Mouse (Mus musculus): ENCODE measurements at regions not wholly inside any gene's neighbourhood (a gene's known extent, or its start where the extent isn't known, plus 50 kb on each side); places are given as distances from the start of the nearest gene placed in this dataset.

DNA sequence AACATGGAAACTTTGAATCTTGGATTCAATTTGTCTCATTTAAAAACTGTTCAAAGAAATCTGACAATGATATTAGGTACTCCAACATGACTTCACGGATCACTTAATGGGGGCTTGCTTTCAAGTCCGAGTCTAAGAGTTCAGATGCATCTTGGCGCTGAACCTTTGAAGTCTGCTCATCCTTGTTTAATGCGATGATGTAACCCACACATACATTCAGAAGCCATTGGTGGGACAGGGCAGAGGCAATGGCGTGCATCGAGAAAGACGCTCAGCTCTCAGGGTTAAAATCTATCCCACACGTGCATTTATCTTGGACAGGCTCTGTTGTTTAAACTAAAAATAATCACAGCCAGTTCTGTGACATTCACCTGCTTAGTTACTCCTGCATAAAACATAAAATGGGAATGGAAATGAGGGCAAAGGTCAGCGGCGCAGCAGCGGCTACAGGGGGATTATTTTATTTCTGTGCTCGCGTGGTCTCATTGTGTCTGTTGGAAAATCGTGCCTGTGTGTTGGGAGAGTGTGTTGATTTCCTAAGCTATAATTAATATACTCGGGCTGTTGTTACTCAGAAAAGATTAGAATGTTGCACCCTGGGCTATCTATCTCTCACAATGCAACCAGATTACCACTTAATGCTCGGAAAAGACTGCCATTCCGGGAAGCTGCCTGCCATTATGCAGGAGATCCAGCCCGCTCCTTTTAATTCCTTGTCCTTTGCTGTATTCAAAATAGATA, 754.5 kb downstream of the Nedd1 start:
- H3K4me2 ChIP-seq (ENCODE audit: low read depth, low read length, poor library complexity, severe bottlenecking), result peak overlapping the region; percentile 19; the same call in 1 of the 2 replicates
- TF ChIP-seq CTCF (IDR thresholded peaks at IDR 0.05), result no peak
- H3K4me3 ChIP-seq (ENCODE audit: low read depth, low read length), result no peak overlapping the region
- DNase-seq (ENCODE audit: low spot score) (no peak), ATAC-seq (ENCODE audit: low FRiP score) (no peak)
- H3K4me1 ChIP-seq (ENCODE audit: insufficient read depth, low read length), result no peaks in the 10 kb centered on the region
- 45% methylated on average over 18 of the region's 18 CpGs for WGBS
- no peak overlapping the region for H3K27ac ChIP-seq (ENCODE audit: low read depth, low read length)
- no peaks in the 10 kb centered on the region for H3K9me3 ChIP-seq (ENCODE audit: low read length)
- H3K9ac ChIP-seq (replicated peaks; ENCODE audit: low read length, poor library complexity, severe bottlenecking), result no peak overlapping the region; the same call in 1 of the 2 replicates
- H3K27me3 ChIP-seq (ENCODE audit: insufficient read depth, low read length), result no peaks in the 10 kb centered on the region
- no peaks in the 10 kb centered on the region for H3K36me3 ChIP-seq (ENCODE audit: insufficient read depth, low read length)

DNA sequence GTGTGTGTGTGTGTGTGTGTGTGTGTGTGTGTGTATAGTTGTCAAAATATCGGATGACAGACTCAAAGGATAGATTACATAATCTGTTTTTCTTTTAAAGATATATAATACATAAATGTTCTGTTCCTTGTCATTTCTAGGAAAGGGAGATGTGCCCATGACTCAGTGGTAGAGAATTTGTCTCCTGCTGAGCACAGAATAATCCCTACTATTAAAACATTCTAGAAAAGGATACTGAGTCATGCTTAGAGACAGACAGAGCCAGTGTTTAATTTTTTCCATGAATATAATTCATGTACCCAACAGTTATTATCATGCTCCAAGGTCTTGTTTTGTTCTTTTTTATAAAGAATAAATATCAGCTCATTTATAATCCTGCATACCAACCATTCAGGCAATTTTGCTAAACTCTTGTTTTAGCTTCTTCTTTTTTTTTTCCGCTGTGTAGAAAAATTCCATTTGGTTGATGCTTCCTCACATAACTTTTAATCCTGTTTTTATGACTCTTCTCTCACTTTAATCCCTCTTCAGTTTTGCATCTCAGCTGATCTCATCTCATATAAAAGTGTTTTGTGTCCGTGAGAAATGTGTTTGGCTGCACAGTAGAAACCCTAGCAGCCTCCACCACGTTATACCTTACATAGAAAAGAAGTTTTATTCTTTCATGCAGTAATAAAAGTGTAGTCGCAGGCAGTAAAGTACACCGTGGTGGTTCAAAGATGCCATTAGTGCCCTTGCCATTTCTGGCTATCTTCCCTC, 762.3 kb downstream of the Nedd1 start:
- H3K4me2 ChIP-seq (ENCODE audit: low read depth, low read length, poor library complexity, severe bottlenecking), result no peak overlapping the region
- 51% methylated on average over 6 of the region's 6 CpGs for WGBS
- no peaks in the 10 kb centered on the region for H3K4me1 ChIP-seq (ENCODE audit: insufficient read depth, low read length)
- no peaks in the 10 kb centered on the region for H3K36me3 ChIP-seq (ENCODE audit: insufficient read depth, low read length)
- H3K9me3 ChIP-seq (ENCODE audit: low read length), result no peaks in the 10 kb centered on the region
- ATAC-seq (ENCODE audit: low FRiP score), result no peak
- no peak overlapping the region for H3K27ac ChIP-seq (ENCODE audit: low read depth, low read length)
- no peak for DNase-seq (ENCODE audit: low spot score)
- TF ChIP-seq CTCF (IDR thresholded peaks at IDR 0.05), result no peak
- no peak overlapping the region for H3K9ac ChIP-seq (replicated peaks; ENCODE audit: low read length, poor library complexity, severe bottlenecking)
- H3K4me3 ChIP-seq (ENCODE audit: low read depth, low read length), result no peak overlapping the region
- H3K27me3 ChIP-seq (ENCODE audit: insufficient read depth, low read length), result no peaks in the 10 kb centered on the region

DNA sequence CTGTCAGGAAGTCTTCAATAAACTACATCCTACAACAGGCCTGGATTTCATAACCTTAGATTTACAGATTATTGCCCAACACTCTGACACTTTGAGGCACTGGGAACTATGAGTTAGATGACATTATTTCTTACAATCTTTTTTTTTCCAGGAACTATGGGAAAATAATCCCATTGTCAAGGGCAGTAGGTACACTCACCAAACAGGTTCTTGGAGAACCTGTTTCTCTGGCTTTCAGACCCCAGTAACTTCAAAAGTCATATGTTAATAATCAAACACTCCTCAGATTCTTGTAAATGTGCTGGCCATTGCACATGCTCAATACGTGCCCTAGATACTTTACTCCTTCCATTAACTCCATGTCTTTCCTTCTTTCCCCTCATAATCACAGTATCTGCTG, 769.1 kb downstream of the Nedd1 start:
- DNase-seq (ENCODE audit: low spot score), result no peak
- Histone ChIP-seq H3K4me3 (ENCODE audit: low read depth, low read length) (no peak overlapping the region), H3K9ac (replicated peaks; ENCODE audit: low read length, poor library complexity, severe bottlenecking) (no peak overlapping the region), H3K4me2 (ENCODE audit: low read depth, low read length, poor library complexity, severe bottlenecking) (no peak overlapping the region), H3K27ac (ENCODE audit: low read depth, low read length) (no peak overlapping the region), H3K27me3 (ENCODE audit: insufficient read depth, low read length) (no peaks in the 10 kb centered on the region), H3K4me1 (ENCODE audit: insufficient read depth, low read length) (no peaks in the 10 kb centered on the region), H3K36me3 (ENCODE audit: insufficient read depth, low read length) (no peaks in the 10 kb centered on the region), H3K9me3 (ENCODE audit: low read length) (no peaks in the 10 kb centered on the region)
- no peak for ATAC-seq (ENCODE audit: low FRiP score)
- 84% methylated on average over 1 of the region's 1 CpGs for WGBS
- TF ChIP-seq CTCF (IDR thresholded peaks at IDR 0.05), result no peak

DNA sequence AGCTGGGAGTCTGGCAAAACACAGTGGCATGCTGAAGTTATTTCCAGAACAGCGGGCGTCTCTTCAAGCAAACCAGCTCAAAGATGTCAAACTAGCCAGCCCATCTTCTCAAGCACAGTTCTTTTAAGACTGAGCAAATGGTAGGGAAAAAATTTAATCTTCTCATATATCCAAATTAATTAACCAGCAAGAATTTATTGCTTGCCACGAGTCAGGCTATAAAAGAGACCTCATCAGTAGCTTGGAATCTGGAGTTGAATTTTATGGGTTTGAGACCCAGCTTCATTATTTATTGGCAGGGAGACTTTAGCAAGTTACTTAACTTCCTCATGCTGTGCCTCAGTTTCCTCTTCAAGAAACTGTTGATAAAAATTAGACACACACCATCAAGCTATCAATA, 742.5 kb upstream of the Tmpo start:
- H3K4me1 ChIP-seq (ENCODE audit: insufficient read depth, low read length), result no peaks in the 10 kb centered on the region
- H3K9me3 ChIP-seq (ENCODE audit: low read length), result no peaks in the 10 kb centered on the region
- 79% methylated on average over 3 of the region's 3 CpGs for WGBS
- no peak overlapping the region for H3K27ac ChIP-seq (ENCODE audit: low read depth, low read length)
- no peak for ATAC-seq (ENCODE audit: low FRiP score)
- H3K4me3 ChIP-seq (ENCODE audit: low read depth, low read length), result no peak overlapping the region
- no peak for DNase-seq (ENCODE audit: low spot score)
- TF ChIP-seq CTCF (IDR thresholded peaks at IDR 0.05), result no peak
- H3K27me3 ChIP-seq (ENCODE audit: insufficient read depth, low read length), result no peaks in the 10 kb centered on the region
- no peak overlapping the region for H3K4me2 ChIP-seq (ENCODE audit: low read depth, low read length, poor library complexity, severe bottlenecking)
- no peak overlapping the region for H3K9ac ChIP-seq (replicated peaks; ENCODE audit: low read length, poor library complexity, severe bottlenecking)
- H3K36me3 ChIP-seq (ENCODE audit: insufficient read depth, low read length), result no peaks in the 10 kb centered on the region

DNA sequence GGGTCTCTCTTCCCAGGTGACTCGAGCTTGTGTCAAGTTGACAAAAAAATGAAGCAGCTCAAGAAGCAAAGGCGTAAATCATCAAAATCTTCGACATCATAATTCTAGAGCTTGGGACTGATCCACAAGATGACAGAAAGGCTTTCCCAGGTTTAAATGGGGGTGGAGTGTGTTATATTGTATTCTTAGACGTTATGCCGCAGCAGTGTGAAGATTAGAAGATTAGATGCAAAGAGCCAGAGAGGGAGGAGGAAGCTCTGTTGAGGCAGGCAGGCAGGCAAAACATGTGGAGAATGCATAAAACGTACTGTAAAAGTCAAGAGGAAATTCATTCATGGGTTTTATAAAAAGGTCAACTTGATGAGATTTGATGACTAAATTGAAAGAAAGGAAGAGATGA, 708.7 kb upstream of the Tmpo start:
- no peak for ATAC-seq (ENCODE audit: low FRiP score)

DNA sequence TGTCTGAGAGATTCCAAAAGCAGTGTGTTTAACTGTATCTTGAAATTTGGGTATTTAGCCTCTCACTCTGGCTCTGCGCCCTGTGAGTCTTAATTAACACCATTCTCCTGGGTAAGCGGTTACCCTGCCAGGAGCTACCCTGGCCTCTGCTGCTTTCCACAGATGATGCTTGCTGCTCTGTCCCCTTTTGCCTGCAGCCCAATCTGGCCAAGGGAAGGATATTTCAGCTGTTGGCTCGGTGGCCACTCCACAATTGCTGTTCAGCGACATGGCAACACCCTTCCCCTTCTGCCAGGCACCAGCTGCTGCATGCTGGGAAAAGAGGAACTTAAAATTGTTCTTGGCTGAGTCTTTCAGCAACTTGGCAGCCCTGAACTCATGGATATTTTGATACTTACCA, 707.4 kb upstream of the Tmpo start:
- no peak overlapping the region for H3K9ac ChIP-seq (replicated peaks; ENCODE audit: low read length, poor library complexity, severe bottlenecking)
- peak; percentile 81 for DNase-seq (ENCODE audit: low spot score)
- H3K9me3 ChIP-seq (ENCODE audit: low read length), result no peaks in the 10 kb centered on the region
- H3K36me3 ChIP-seq (ENCODE audit: insufficient read depth, low read length), result no peaks in the 10 kb centered on the region
- H3K27me3 ChIP-seq (ENCODE audit: insufficient read depth, low read length), result no peaks in the 10 kb centered on the region
- no peak; the same call in 1 of the 2 replicates for ATAC-seq (ENCODE audit: low FRiP score)
- H3K4me2 ChIP-seq (ENCODE audit: low read depth, low read length, poor library complexity, severe bottlenecking), result no peak overlapping the region
- no peak overlapping the region for H3K27ac ChIP-seq (ENCODE audit: low read depth, low read length)
- H3K4me1 ChIP-seq (ENCODE audit: insufficient read depth, low read length), result no peaks in the 10 kb centered on the region
- TF ChIP-seq CTCF (IDR thresholded peaks at IDR 0.05), result no peak
- no peak overlapping the region for H3K4me3 ChIP-seq (ENCODE audit: low read depth, low read length)
- WGBS, result 62% methylated on average over 4 of the region's 4 CpGs

More for the DNA sequence above, 708.7 kb upstream of the Tmpo start:
- no peaks in the 10 kb centered on the region for H3K36me3 ChIP-seq (ENCODE audit: insufficient read depth, low read length)
- no peaks in the 10 kb centered on the region for H3K27me3 ChIP-seq (ENCODE audit: insufficient read depth, low read length)
- H3K4me3 ChIP-seq (ENCODE audit: low read depth, low read length), result no peak overlapping the region
- H3K4me1 ChIP-seq (ENCODE audit: insufficient read depth, low read length), result no peaks in the 10 kb centered on the region
- H3K9ac ChIP-seq (replicated peaks; ENCODE audit: low read length, poor library complexity, severe bottlenecking), result no peak overlapping the region
- no peak for DNase-seq (ENCODE audit: low spot score)
- 81% methylated on average over 6 of the region's 6 CpGs for WGBS
- H3K9me3 ChIP-seq (ENCODE audit: low read length), result no peaks in the 10 kb centered on the region
- TF ChIP-seq CTCF (IDR thresholded peaks at IDR 0.05), result no peak
- H3K4me2 ChIP-seq (ENCODE audit: low read depth, low read length, poor library complexity, severe bottlenecking), result no peak overlapping the region
- H3K27ac ChIP-seq (ENCODE audit: low read depth, low read length), result no peak overlapping the region

Data from midbrain, postnatal 0 days (tissue).